Mouse (Mus musculus): Measurements from ENCODE around the gene Lrrc2. TPM values are rescaled to one million over a fixed set of nuclear protein-coding genes. Genes with fewer than 3 reads are reported as not detected.

The Lrrc2 gene
- total and polyA plus RNA-seq, 3 experiments, result 1.6 to 3.6 (median 1.6) TPM

DNA sequence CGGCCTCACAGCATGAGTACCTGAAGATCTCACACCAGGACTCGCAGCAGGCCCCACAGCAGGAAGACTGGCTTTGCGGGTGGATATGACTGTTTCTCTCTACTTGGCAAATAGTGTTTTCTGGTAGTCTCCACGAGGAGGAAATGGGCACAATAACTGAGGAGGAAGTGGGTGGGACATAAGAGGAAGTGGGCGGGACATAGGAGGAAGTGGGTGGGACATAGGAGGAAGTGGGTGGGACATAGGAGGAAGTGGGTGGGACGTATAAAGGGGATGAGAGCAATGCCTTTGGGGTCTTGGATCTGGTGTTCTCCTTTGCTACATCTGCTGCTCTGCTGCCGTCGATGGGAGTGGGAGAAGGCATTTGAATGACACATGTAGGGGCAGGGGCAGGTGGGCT is 34.6 kb downstream of the Lrrc2 start:
- dilution Hi-C loops (cut with MboI; ENCODE audit: extremely low pct_ligation_motif_present, extremely low pct_unique_long_range_greater_than_20kb, low sequenced_read_pairs) (no loop called here), in situ Hi-C loops (cut with MboI; ENCODE audit: low pct_ligation_motif_present, low pct_unique_long_range_greater_than_20kb, low sequenced_read_pairs) (no loop called here)

DNA sequence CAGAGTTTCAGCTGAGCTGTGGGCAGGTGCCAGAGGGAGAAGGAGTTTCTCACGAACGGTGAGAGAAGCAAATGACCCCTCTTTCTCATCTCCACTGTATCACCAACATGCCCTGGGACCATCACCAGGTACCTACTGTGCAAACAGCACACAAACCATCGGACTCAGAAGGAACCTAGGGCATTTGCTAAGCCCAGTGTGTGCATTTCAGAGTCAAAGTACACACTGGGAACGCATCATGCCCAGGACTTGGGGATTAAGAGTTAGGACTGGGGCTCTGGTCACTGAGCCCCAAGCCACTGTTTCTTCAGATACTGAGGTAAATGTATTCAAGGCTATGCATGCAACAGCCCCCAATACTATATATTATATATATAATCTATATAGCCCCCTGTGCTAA is 36.0 kb downstream of the Lrrc2 start:
- Histone ChIP-seq H3K4me2 (ENCODE audit: insufficient read depth, low read depth, poor library complexity, severe bottlenecking) (no peak overlapping the region), H3K36me3 (replicated peaks in 1 of 2; ENCODE audit: control insufficient read depth in 1 of 2, insufficient read depth in 1 of 2, low read length in 1 of 2) (no peaks in the 10 kb centered on the region), H3K27ac (ENCODE audit: insufficient read depth, low read depth) (no peak overlapping the region), H3K9ac (ENCODE audit: insufficient read depth, low read depth) (no peak overlapping the region), H3K27me3 (replicated peaks) (peaks cover 4% of the 10 kb centered on the region), H3K4me3 (replicated peaks in 1 of 3; ENCODE audit: low read depth in 2 of 3, low read length in 2 of 3, poor library complexity in 1 of 3) (no peak overlapping the region), H3K79me2 (replicated peaks; ENCODE audit: control insufficient read depth, extremely low read depth, insufficient read depth, poor library complexity, severe bottlenecking) (no peaks in the 10 kb centered on the region), H3K9me3 (replicated peaks; ENCODE audit: low read length) (peaks cover 8% of the 10 kb centered on the region), H3K4me1 (ENCODE audit: control insufficient read depth in 1 of 2, insufficient read depth in 2 of 2) (peaks cover 0 to 1% of the 10 kb centered on the region in 2 experiments; a peak in 2 of 4 replicates)
- in situ Hi-C loops (cut with MboI; ENCODE audit: low pct_ligation_motif_present, low pct_unique_long_range_greater_than_20kb, low sequenced_read_pairs), result no loop called here
- DNase-seq (ENCODE audit: extremely low read depth), result no peak
- no peak for TF ChIP-seq UBTF (IDR thresholded peaks at IDR 0.05; ENCODE audit: low read depth, low read length)
- dilution Hi-C loops (cut with MboI; ENCODE audit: extremely low pct_ligation_motif_present, extremely low pct_unique_long_range_greater_than_20kb, low sequenced_read_pairs), result no loop called here

More for the DNA sequence above, 34.6 kb downstream of the Lrrc2 start:
- Histone ChIP-seq H3K27me3 (replicated peaks) (peaks cover 2% of the 10 kb centered on the region), H3K9ac (ENCODE audit: insufficient read depth, low read depth) (no peak overlapping the region), H3K4me2 (ENCODE audit: insufficient read depth, low read depth, poor library complexity, severe bottlenecking) (no peak overlapping the region), H3K79me2 (replicated peaks; ENCODE audit: control insufficient read depth, extremely low read depth, insufficient read depth, poor library complexity, severe bottlenecking) (no peaks in the 10 kb centered on the region), H3K36me3 (replicated peaks in 1 of 2; ENCODE audit: control insufficient read depth in 1 of 2, insufficient read depth in 1 of 2, low read length in 1 of 2) (no peaks in the 10 kb centered on the region), H3K4me1 (ENCODE audit: control insufficient read depth in 1 of 2, insufficient read depth in 2 of 2) (peaks cover 0 to 3% of the 10 kb centered on the region in 2 experiments; a peak in 2 of 4 replicates), H3K4me3 (replicated peaks in 1 of 3; ENCODE audit: low read depth in 2 of 3, low read length in 2 of 3, poor library complexity in 1 of 3) (no peak overlapping the region), H3K9me3 (replicated peaks; ENCODE audit: low read length) (peaks cover 8% of the 10 kb centered on the region), H3K27ac (ENCODE audit: insufficient read depth, low read depth) (no peak overlapping the region)
- no peak for TF ChIP-seq JUN (IDR thresholded peaks at IDR 0.05; ENCODE audit: insufficient read depth, low read depth, low read length)
- no peak for TF ChIP-seq HCFC1 (IDR thresholded peaks at IDR 0.05; ENCODE audit: low read depth, low read length)
- TF ChIP-seq PAX5 (IDR thresholded peaks at IDR 0.05; ENCODE audit: low read length), result no peak
- no peak for TF ChIP-seq MAX (IDR thresholded peaks at IDR 0.05; ENCODE audit: low read length)
- TF ChIP-seq USF2 (conservative IDR thresholded peaks at IDR 0.05; ENCODE audit: low read depth, low read length), result no peak
- no peak for TF ChIP-seq MAZ (IDR thresholded peaks at IDR 0.05; ENCODE audit: low read depth, low read length)
- TF ChIP-seq ZNF384 (IDR thresholded peaks at IDR 0.05; ENCODE audit: low read depth, low read length), result no peak
- TF ChIP-seq MYC (IDR thresholded peaks at IDR 0.05; ENCODE audit: low read depth, low read length), result no peak
- no peak for TF ChIP-seq CTCF (conservative IDR thresholded peaks at IDR 0.05 in 1 of 2, IDR thresholded peaks at IDR 0.05 in 1 of 2; ENCODE audit: low read depth in 2 of 2, low read length in 2 of 2)
- TF ChIP-seq NELFE (IDR thresholded peaks at IDR 0.05; ENCODE audit: low read depth, low read length), result no peak
- TF ChIP-seq JUND (conservative IDR thresholded peaks at IDR 0.05; ENCODE audit: low read depth, low read length), result no peak
- TF ChIP-seq UBTF (IDR thresholded peaks at IDR 0.05; ENCODE audit: low read depth, low read length), result no peak
- TF ChIP-seq EP300 (IDR thresholded peaks at IDR 0.05; ENCODE audit: low read length), result no peak
- no peak for TF ChIP-seq CHD2 (IDR thresholded peaks at IDR 0.05; ENCODE audit: low read length)
- TF ChIP-seq POLR2AphosphoS2 (IDR thresholded peaks at IDR 0.05; ENCODE audit: low read depth, low read length), result no peak
- TF ChIP-seq MAFK (IDR thresholded peaks at IDR 0.05; ENCODE audit: insufficient replicate concordance, low read length), result no peak
- no peak for TF ChIP-seq ZMIZ1 (IDR thresholded peaks at IDR 0.05; ENCODE audit: low read depth, low read length)
- no peak for DNase-seq (ENCODE audit: extremely low read depth)
